Mouse (Mus musculus): Measurements from ENCODE around the gene Poldip3. TPM values are rescaled to one million over a fixed set of nuclear protein-coding genes. Genes with fewer than 3 reads are reported as not detected.

Poldip3 gene
- total RNA-seq, 2 experiments from 2014 or later = 88.1 to 89.3 TPM

DNA sequence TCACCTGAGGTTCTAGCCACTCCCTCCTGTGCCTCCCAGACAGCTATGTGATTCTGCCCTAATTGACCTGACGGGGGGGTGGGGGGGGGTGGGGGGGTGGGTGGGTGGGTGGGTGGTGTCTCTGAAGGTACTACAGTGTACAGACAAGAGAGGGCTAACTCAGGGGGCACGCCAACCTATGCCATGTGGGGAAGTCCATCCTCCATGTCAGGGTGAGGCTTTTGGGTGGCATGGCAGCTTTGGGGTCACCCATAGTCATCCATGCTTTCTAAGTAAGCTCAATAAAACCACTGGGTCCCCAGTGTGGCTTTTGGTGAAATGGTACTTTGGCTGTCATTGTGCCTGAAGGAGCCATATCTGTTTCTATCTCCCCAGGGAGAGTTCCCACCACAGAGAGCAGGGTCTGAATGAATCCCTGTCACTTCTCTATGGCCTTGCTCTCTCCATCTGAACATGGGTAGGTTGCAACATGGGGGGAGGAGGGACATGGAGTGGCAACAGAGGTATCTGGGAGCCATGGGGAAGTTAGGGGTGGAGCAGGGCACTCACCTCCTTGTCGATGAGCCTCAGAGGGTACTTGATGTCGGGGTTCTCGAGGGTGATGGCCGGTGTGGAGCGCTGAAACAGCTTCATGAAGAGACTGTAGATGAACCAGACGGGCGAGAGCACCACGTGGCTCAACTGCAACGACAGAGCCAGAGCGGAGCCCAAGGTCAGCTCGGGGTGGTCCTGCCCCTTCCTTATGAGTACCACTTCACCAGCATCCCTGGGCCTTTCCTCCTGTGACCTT lies 16.5 kb upstream of the Poldip3 start:
- DNase-seq (ENCODE audit: extremely low spot score in 1 of 2, low spot score in 1 of 2) = no peak

DNA sequence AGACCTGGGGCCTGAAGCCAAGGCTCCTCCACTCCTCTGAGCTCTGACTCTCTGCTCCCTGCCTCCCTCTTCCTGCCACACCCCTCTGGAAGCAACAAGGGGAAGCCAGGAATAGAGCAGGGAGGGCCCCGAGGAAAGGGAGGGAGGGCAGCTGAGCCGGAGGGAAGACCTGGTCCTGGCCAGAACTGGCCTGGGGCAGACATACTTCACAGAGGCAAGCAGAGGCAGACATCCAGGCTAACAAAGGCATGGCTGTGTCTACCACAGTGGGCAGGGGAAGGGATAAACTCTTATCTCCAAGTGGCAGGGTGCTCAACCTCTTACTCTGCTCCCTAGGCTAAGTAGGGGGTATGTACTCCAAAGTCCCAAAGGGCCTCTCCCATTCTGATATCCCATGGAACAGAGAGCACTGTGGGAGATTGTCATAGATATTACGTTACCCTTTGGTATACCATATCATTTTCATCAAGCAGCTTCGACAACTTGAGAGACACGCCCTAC lies 15.8 kb upstream of the Poldip3 start:
- no peak for DNase-seq (ENCODE audit: extremely low spot score in 1 of 2, low spot score in 1 of 2)

DNA sequence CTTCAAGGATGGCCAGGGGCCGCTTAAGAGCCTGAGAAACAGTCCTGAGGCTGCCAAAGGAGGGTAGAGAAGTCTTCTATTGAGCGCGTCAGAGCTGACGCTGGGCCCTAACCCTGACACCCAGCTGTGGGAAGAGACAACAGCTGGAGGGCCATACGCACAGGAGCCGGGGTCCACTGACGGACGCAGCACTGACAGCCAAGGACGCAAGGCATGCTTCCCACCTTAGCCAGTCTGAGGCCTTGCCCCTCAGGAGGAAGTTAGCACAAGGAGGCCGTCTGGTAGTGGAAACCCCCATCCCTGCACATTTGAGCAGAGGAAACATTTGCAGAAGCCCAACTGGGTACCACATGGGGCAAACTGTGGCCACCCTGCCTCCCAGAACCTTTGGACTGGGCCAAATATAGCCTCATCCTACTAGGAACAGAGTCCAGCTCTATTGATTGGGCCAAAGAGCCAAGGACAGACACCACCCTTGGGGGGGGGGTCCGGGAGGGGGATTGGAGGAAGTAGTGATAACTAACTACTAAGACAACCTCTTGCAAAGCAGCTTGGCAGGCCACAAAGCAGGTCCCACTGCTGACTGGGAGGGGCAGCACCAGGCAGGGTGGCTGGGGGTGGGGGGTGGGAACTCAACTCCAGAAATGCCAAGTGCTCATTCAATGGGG lies 13.8 kb upstream of the Poldip3 start:
- DNase-seq (ENCODE audit: extremely low spot score in 1 of 2, low spot score in 1 of 2) = no peak

DNA sequence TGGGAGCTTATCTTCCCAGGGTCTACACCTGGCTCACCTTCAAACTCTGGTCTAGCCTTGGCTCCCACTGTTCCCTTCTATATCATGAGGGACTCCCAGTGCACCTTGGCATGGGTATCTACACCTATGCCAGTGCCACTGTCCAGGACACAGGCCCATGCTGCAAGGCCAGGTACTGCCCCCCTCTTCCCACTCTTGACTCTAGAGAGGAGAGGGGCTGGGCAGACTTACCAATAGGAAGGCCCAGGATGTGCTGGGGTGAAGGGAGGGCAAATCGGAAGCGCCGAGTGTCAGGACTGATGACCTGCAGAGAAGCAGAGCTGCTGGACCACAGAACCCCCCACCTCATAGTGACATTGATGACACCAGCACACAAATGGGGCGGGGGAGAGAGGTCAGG lies 12.8 kb upstream of the Poldip3 start:
- DNase-seq (ENCODE audit: extremely low spot score in 1 of 2, low spot score in 1 of 2) = no peak

DNA sequence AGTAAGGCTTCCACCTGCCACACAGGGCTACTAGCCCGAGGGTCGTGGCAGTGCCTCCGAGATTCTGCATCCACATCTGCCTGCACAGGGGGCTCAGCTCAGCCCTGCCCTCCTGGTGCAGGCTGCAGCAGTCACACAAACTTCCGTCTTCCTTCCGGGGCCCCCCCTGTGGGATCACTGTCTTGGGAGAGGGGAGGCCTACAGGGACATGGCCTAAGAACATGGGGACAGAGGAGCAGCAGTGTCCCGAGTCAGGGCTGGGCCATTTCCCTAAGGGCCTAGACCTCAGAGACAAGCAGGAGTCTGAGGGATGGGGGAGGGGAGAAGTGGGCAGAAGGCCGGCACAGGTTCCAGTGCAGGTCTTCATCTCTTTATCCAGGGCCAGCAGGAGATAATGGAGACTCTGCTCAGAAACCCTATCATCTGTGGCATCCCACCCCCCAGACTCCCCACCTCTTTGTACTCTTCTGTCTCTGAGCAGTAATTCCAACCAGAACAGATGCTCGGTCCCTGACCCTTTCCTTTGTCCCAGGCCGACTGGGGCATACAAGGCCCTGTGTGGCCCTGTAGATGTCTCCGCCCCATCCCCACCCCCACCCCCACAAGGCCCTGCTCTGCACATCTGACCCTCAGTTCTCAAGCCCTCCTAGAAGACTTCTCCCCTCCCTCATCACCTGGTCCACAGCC lies 12.0 kb upstream of the Poldip3 start:
- no peak for DNase-seq (ENCODE audit: extremely low spot score in 1 of 2, low spot score in 1 of 2)

DNA sequence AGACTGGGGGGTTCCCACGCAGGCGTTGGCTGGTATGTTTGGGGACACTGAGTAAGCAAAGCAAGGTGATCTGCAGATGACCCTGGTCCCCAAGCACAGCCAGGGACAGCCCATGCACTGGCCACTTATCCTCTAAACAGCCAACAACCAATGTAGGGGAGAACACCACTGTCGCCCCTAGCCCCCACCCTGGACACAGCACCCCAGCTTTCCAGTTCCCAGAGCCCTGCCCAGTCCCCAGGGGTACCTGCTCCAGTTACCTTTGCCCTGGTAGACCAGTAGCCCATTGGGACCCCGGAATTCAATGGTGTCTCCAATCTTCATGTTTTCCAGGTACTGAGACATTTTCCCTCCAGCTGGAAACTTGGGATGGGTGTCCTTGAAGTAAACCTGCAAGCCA lies 11.4 kb upstream of the Poldip3 start:
- DNase-seq (ENCODE audit: extremely low spot score in 1 of 2, low spot score in 1 of 2) = no peak

DNA sequence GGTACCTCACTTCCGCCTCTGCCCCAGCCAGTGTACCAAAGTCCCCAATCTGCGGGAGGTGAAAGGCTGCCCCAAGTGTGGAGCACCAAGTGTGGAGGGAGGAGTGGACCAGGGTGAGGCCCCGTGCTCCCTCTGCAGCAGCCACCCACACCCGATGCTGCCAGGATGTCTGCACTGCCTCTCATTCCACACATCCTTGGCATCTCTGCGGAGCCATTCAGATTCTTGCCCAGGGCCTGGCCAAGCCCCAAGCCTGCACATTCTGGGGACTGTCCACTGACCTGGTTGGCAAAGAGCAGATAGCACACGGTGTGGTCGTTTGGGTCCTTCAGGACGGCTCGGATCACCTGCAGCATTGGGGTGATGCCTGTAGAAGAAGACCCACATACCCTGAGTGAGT lies 10.6 kb upstream of the Poldip3 start:
- no peak for DNase-seq (ENCODE audit: extremely low spot score in 1 of 2, low spot score in 1 of 2)

DNA sequence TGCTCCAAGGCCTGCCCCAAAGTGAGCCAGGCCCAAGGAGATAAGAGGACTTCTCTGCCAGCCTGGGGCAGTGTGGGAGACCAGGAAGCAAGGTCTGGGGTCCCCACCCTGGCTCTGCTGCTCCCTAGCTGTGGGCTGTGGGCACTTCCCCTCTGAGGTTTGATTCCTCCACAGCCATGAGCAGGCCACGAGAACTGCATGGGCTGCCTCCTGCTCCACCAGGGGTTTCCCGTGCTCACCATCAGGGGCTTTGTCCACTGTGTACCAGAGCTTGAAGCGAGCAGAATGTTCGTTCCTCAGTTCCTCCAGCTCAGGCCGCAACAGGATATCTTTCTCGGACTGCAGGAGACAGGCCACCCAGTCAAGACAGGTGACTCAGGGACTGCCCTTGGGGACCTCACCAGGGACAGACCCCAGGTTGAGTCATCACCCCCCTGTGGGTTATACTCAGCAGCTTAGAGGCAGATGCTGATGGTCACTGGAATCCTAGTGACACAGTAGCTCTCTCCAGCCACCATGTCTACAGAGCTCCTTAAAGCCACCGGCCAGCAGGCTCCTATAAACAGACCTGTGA lies 9.5 kb upstream of the Poldip3 start:
- DNase-seq (ENCODE audit: extremely low spot score in 1 of 2, low spot score in 1 of 2) = no peak

DNA sequence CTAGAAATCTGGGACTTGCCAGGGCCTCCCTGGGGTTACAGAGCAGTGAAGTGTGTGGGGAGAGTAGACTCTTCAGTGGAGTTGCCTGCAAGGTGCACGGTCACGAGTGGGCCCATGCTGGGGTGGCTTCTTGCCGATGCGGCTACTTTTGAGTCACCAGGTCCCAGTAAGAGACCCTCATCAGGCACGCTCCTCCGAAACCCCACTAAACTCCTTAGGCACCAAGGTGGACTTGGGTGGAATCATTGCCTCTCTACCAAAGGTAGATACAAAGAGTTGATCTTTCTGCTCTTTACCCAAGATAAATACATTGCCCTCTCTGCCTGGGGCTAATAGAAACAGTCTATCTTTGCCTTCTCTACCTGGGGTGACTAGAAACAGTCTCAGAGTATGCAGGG lies 8.5 kb upstream of the Poldip3 start:
- no peak for DNase-seq (ENCODE audit: extremely low spot score in 1 of 2, low spot score in 1 of 2)

DNA sequence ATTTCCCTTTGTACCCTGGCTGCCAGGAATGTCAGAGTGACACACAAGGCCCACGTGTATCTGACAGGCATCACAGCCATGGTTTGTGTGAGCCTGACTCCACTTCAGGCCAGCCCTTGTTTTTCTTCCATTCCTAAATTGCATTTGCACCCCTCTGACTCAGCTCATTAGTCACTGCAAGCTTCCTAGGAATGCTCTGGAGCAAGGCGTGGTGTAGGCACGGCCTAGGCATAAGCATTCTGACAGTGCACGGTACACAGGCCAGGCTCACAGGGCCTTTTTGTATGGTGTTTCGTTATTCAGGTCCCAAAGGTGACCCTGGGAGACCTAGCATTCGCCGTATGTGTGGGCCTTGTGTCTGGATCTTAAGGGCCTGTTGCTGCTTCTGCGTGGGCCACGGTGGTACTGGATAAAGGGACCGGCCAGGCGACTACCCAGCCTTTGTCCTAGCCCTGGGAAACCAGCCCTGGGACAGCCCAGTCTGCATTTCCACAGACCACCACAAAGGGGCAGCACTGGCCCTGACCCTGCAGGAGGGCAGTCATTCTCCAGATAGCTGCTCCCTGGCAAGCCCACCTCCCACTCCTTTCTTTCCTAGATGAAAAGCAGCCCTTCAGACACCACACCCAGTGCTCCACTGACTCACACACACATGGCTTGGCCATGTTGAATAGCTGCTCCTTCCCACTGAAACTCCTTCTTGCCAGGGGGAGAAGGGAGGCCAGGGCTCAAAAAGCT lies 7.9 kb upstream of the Poldip3 start:
- DNase-seq (ENCODE audit: extremely low spot score in 1 of 2, low spot score in 1 of 2) = peak in 1 of 2 experiments; percentile 54

DNA sequence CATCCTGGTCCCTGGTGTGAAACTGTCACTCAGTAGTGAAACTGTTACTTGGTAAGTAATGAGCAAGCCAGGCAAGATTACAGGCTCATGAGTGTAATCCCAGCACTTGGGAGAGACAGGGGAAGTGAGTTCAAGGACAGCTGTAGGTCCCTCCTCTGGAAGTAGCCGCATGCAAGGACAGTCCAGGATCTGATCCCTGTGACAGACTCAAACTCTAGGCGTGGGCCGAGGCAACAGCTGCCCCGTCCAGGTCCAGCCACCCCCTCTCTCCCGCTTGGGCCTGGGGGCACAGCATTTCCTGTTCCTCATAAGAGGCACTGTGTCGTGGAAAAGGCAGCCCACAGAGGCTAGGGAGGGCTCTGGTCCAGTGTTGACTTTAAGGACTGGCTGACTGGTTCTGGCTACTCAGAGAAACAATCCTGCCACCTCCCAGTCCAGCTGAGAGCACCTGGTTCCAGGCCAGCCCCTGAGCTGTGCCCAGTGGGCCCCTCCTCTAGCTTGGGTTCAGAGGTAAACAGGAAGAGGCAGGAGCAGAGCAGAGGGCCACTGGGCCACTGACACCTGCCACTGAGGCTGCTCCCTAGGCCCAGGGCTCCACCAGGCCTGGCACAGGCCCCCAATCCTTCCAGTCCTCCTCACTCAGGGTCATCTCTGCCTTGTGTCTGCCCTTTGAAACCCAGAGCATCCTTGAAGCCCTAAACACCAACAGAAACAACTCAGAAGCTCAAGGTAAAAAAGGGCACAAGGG lies 6.7 kb upstream of the Poldip3 start:
- DNase-seq (ENCODE audit: extremely low spot score in 1 of 2, low spot score in 1 of 2) = no peak

DNA sequence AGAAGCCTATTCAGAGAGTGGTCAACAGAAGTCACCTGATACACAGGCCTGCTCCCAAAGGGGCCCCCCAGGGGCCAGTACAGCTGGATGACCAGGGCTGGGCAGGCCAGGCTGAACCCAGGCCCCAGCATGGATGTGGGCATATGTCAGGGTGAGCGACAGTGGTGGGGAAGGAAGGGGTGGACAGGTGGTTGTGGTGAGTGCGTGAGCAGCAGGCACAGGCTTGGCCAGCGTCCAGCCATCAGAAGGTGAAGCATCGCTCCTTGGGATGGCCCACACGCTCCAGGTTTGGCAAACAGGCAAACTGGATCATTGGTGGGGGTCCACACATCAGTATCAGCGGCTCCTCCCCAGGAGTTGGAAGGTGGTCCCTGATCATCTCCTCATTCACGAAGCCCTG lies 5.1 kb upstream of the Poldip3 start:
- DNase-seq (ENCODE audit: extremely low spot score in 1 of 2, low spot score in 1 of 2) = no peak

DNA sequence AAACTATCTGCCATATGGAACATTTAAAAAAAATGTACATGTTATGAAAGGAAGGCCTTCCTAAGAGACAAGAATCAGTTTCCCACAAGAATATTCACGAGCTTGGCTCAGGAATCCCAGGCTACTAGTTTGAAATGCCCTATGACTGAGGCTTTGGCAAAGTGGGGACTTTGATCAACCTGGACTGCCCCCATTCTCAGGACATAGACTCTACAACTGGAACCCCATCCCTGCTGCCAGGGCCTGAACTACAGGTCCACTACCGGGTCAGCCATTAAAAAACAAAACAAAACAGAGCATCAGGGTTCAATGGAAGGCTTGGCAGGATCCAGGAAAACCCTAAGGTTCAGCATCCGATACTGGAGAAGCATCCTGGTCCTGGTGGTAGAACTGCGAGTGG lies 1.5 kb upstream of the Poldip3 start:
- no peak for DNase-seq (ENCODE audit: extremely low spot score in 1 of 2, low spot score in 1 of 2)

DNA sequence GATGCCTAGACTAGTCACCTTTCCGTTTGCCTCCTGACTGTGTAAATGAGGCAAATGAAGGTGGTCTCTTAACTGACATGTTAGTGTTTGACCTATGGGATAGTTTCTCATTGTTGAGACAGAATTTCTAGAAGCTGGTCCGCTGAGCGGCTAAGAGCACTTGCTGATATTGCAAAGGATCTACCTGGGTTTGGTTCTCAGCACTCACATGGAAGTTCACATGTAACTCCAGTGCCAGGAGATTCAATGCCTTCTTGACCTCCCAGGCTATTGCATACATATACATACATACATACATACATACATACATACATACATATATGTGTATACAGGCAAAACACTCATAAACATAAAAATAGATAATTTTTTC lies 874 bp upstream of the Poldip3 start:
- no peak for DNase-seq (ENCODE audit: extremely low spot score in 1 of 2, low spot score in 1 of 2)

DNA sequence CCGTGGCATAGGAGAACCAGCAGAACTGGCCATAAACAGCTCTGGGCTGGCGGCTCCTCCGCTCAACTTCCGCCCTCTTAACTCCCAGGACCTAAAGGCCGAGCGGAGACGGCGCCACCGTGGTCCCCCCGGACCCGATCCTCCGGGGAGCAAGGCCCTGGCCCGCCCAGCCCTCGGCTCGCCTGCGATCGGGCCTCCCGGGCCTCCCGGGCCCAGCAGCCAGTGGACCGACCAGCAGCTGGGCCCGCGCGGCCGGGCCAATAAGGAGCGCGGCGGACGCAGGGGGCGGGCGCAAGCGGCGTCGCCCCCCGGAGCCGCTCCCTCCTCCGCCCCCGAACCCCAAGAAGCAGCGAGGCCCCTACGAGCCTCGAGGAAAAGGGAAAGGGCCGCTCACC lies 386 bp downstream of the Poldip3 start:
- DNase-seq (ENCODE audit: extremely low spot score in 1 of 2, low spot score in 1 of 2) = no peak

DNA sequence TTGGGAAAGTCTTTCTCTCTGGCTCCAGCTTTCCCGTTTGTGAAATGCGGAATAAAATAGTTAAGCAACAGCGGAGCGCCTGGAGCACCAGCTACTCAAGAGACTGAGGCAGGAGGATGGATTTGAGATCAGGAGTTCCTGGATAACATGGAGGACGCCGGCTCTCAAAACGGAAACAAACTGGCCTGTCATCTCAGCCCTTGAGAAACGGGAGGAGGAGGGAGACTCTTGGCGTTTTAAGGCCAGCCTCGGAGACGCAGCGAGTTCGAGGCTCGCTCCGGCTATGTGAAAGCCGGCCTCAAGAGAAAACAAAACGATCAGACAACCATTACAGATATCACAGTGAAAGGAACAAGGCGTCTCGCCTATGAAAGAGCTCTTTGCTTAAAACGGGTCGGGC lies 789 bp downstream of the Poldip3 start:
- DNase-seq (ENCODE audit: extremely low spot score in 1 of 2, low spot score in 1 of 2) = no peak

DNA sequence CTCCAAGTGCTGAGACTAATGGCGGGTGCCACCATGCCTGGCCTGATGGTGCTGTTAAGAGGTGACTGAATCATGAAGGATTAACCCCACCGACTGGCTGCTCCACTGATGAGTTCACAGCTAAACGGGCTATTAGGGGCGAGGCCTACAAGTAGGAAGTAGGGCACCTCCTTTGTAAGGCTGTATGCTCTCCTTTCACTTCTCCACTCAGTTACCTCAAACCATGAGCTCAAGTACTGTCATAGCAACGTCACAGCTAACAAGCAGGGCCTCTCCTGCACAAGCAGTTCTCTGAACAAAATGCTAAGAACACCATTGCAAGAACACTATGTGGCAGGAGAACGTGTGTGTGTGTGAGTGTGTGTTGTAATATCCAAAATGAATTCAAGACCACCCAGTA lies 3.6 kb downstream of the Poldip3 start:
- no peak for DNase-seq (ENCODE audit: extremely low spot score in 1 of 2, low spot score in 1 of 2)

DNA sequence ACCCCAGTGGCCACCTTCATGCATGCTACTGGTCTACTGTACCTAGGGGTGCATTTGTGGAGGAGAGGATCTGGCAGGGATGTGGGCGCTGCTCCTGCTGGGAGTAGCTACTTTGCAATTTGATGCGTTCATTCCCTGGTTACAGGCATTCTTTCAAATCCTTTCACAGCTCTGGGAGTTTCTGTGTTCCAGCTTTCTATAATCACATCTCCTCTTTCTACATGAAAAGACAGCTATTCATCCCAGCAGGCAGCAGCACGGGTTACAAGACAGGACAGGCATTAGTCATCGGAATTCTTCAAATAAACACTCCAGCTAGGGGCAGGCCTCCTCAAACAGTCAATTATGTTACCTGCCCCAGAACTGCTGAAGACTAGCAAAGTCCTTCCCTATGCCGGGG lies 6.3 kb downstream of the Poldip3 start:
- DNase-seq (ENCODE audit: extremely low spot score in 1 of 2, low spot score in 1 of 2) = no peak

DNA sequence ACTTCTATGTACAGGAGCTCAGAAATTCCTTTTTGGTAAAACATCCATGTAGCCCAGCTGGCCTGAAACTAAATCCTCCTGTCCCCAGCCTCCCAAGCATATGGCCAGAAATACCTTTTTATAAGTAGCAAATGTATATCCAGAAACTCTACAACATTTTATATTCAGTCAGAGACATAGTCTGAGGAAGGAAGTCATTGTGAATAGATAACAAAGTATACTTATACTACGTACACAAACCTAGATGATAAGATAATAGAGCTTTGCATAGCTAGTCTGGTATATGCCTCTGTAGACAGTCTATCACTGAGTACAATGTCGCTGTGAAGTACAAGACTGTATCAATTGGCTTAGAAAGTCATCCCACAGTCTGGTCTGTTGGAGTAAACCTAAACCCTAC lies 13.5 kb downstream of the Poldip3 start:
- no peak for DNase-seq (ENCODE audit: extremely low spot score in 1 of 2, low spot score in 1 of 2)

DNA sequence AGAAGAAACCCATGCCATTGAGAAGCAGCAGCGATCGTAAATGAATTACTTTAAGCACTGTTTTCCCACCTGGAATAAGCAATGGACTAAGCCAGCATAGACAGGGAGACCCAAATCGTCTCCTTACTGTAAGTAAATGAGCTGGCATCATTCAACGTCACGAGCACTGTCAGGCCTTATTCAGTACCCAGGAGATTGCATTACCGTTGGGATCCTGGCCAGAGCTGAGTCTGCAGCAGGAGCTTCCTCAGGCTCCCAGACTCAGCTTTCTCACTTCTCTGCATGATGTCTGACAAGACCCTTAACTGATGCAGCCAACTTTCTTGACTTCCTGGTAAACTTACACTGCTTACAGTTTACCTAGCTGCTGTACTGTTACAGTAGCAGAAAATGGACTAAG lies 14.5 kb downstream of the Poldip3 start:
- no peak for DNase-seq (ENCODE audit: extremely low spot score in 1 of 2, low spot score in 1 of 2)

All from layer of hippocampus, postnatal 25 days (tissue).